Mouse (Mus musculus) embryonic facial prominence, embryonic 14.5 days (tissue): ENCODE measurements at regions not wholly inside any gene's neighbourhood (a gene's known extent, or its start where the extent isn't known, plus 50 kb on each side); places are given as distances from the start of the nearest gene placed in this dataset.
"Not testable (repeated sequence)": the region's sequence is repeated elsewhere in the genome, so short reads cannot be mapped to it uniquely, and the experiment has no call there.

Source experiments
- ATAC-seq: fragments of 200-750 bp; cut with Nextera tagmentation; 2 replicates; pipeline ENCODE4 v1.8.0; 2017; ENCODE audit warnings: low read depth, moderate number of reproducible peaks, moderate TSS enrichment
- DNase-seq: peaks from one replicate; pipeline ENCODE4 v3.0.0-alpha.2; 2015; ENCODE audit warnings: low spot score
- H3K27ac ChIP-seq: fragments of 300-500 bp; sonication (generic); replicated peaks from 2 replicates; pipeline ENCODE4 v1.5.1; 2014; ENCODE audit warnings: low read depth, mild to moderate bottlenecking, low read length, moderate library complexity
- H3K27me3 ChIP-seq: fragments of 300-500 bp; sonication (generic); replicated peaks from 2 replicates; pipeline ENCODE4 v1.6.1; 2014; ENCODE audit warnings: low read length; ENCODE audit not compliant: control insufficient read depth, insufficient read depth
- H3K36me3 ChIP-seq: fragments of 300-500 bp; sonication (generic); 2 replicates; pipeline ENCODE4 v1.6.1; 2014; ENCODE audit warnings: low read length, mixed read lengths; ENCODE audit not compliant: control insufficient read depth, insufficient read depth
- H3K4me1 ChIP-seq: fragments of 300-500 bp; sonication (generic); 2 replicates; pipeline ENCODE4 v1.6.1; 2014; ENCODE audit warnings: antibody characterized with exemption, low read length; ENCODE audit not compliant: control insufficient read depth, insufficient read depth
- H3K4me2 ChIP-seq: fragments of 300-500 bp; sonication (generic); 2 replicates; pipeline ENCODE4 v1.6.1; 2014; ENCODE audit warnings: low read depth, mild to moderate bottlenecking, low read length, moderate library complexity, mixed read lengths
- H3K4me3 ChIP-seq: fragments of 300-500 bp; sonication (generic); 2 replicates; pipeline ENCODE4 v1.5.1; 2014; ENCODE audit warnings: low read depth, mild to moderate bottlenecking, low read length
- H3K9ac ChIP-seq: fragments of 300-500 bp; sonication (generic); 2 replicates; pipeline ENCODE4 v1.6.1; 2014; ENCODE audit warnings: low read depth, mild to moderate bottlenecking, low read length, moderate library complexity, mixed read lengths
- H3K9me3 ChIP-seq: fragments of 300-500 bp; sonication (generic); 2 replicates; pipeline ENCODE4 v1.6.1; 2016; ENCODE audit warnings: low read length; ENCODE audit not compliant: control insufficient read depth
- WGBS: fragments of 180-500 bp; shearing (Covaris S2); extraction: QIAGEN DNeasy Blood & Tissue Kit; methylation state at CpG from one replicate; pipeline ENCODE4 v1.1.7; 2014; 5-methylcytosine and 5-hydroxymethylcytosine counted together

- H3K4me2 ChIP-seq = no peak overlapping the region
- DNase-seq (no peak), ATAC-seq (no peak)
- H3K27me3 ChIP-seq = no peaks in the 10 kb centered on the region
- H3K9me3 ChIP-seq = peaks cover 90% of the 10 kb centered on the region
- H3K4me1 ChIP-seq = no peaks in the 10 kb centered on the region
- no peak overlapping the region for H3K9ac ChIP-seq
- no peak overlapping the region for H3K4me3 ChIP-seq
- H3K36me3 ChIP-seq = no peaks in the 10 kb centered on the region
- H3K27ac ChIP-seq = no peak overlapping the region
- WGBS = 80% methylated on average over 1 of the region's 1 CpGs
These were observed 404.0 kb upstream of the Gm12887 start for GRCm38 (mm10) chr4:122025866-122026265.

- Histone ChIP-seq H3K4me1 (no peaks in the 10 kb centered on the region), H3K27me3 (no peaks in the 10 kb centered on the region), H3K9ac (no peak overlapping the region), H3K4me2 (no peak overlapping the region), H3K4me3 (no peak overlapping the region), H3K9me3 (peaks cover 89% of the 10 kb centered on the region), H3K36me3 (no peaks in the 10 kb centered on the region), H3K27ac (no peak overlapping the region)
- DNase-seq = no peak
- 91% methylated on average over 15 of the region's 15 CpGs for WGBS
- no peak for ATAC-seq
These were observed 401.0 kb upstream of the Gm12887 start for GRCm38 (mm10) chr4:122022854-122023253.

- DNase-seq, H3K9ac ChIP-seq, H3K27me3 ChIP-seq, H3K27ac ChIP-seq, H3K4me1 ChIP-seq, H3K4me3 ChIP-seq, H3K4me2 ChIP-seq, ATAC-seq, H3K36me3 ChIP-seq: not testable (repeated sequence)
- peaks cover 68% of the 10 kb centered on the region for H3K9me3 ChIP-seq
- WGBS = 93% methylated on average over 25 of the region's 26 CpGs
These were observed 387.1 kb upstream of the Gm12887 start for GRCm38 (mm10) chr4:122008938-122009459.

- Histone ChIP-seq H3K9ac (no peak overlapping the region), H3K27ac (no peak overlapping the region), H3K9me3 (peaks cover 70% of the 10 kb centered on the region), H3K27me3 (no peaks in the 10 kb centered on the region), H3K4me2 (no peak overlapping the region), H3K4me3 (no peak overlapping the region), H3K36me3 (no peaks in the 10 kb centered on the region), H3K4me1 (no peaks in the 10 kb centered on the region)
- DNase-seq = no peak
- WGBS = 95% methylated on average over 39 of the region's 39 CpGs
- ATAC-seq = no peak
These were observed 386.4 kb upstream of the Gm12887 start for GRCm38 (mm10) chr4:122008168-122008839.

- ATAC-seq (no peak), DNase-seq (no peak)
- H3K4me2 ChIP-seq = no peak overlapping the region
- no peak overlapping the region for H3K4me3 ChIP-seq
- H3K9me3 ChIP-seq = peaks cover 57% of the 10 kb centered on the region
- H3K4me1 ChIP-seq = no peaks in the 10 kb centered on the region
- H3K9ac ChIP-seq = no peak overlapping the region
- WGBS = 78% methylated on average over 2 of the region's 2 CpGs
- H3K36me3 ChIP-seq = no peaks in the 10 kb centered on the region
- H3K27ac ChIP-seq = no peak overlapping the region
- no peaks in the 10 kb centered on the region for H3K27me3 ChIP-seq
These were observed 364.8 kb upstream of the Gm12887 start for GRCm38 (mm10) chr4:121986741-121987140.

- H3K27ac ChIP-seq = no peak overlapping the region
- no peaks in the 10 kb centered on the region for H3K4me1 ChIP-seq
- ATAC-seq = no peak
- peaks cover 57% of the 10 kb centered on the region for H3K9me3 ChIP-seq
- no peak overlapping the region for H3K4me3 ChIP-seq
- H3K27me3 ChIP-seq = no peaks in the 10 kb centered on the region
- H3K4me2 ChIP-seq = no peak overlapping the region
- no peaks in the 10 kb centered on the region for H3K36me3 ChIP-seq
- no peak overlapping the region for H3K9ac ChIP-seq
- DNase-seq = no peak
- 45% methylated on average over 1 of the region's 1 CpGs for WGBS
These were observed 363.5 kb upstream of the Gm12887 start for GRCm38 (mm10) chr4:121985371-121985770.

- Histone ChIP-seq H3K27ac (no peak overlapping the region), H3K4me1 (no peaks in the 10 kb centered on the region), H3K36me3 (no peaks in the 10 kb centered on the region), H3K27me3 (no peaks in the 10 kb centered on the region), H3K9me3 (peaks cover 36% of the 10 kb centered on the region), H3K4me2 (no peak overlapping the region), H3K9ac (no peak overlapping the region), H3K4me3 (no peak overlapping the region)
- ATAC-seq (no peak), DNase-seq (no peak)
- WGBS = 84% methylated on average over 3 of the region's 3 CpGs
These were observed 353.9 kb upstream of the Gm12887 start for GRCm38 (mm10) chr4:121975831-121976230.
